Mouse (Mus musculus): Measurements from ENCODE around the gene Cpa4. TPM values are rescaled to one million over a fixed set of nuclear protein-coding genes. Genes with fewer than 3 reads are reported as not detected.

Gene Cpa4
- polyA plus RNA-seq, 1 experiment from 2014 or later: 0.14 TPM

GRCm38 (mm10) chr6:30574945-30575344 lies 6.8 kb downstream of the Cpa4 start:
- no peak for TF ChIP-seq CTCF (IDR thresholded peaks at IDR 0.05; ENCODE audit: low read depth)
- DNase-seq (no peak), ATAC-seq (ENCODE audit: insufficient read depth) (no peak)
- H3K36me3 ChIP-seq (ENCODE audit: insufficient read depth): no peaks in the 10 kb centered on the region
- 77% methylated on average over 1 of the region's 1 CpGs for WGBS
- peaks cover 8% of the 10 kb centered on the region for H3K4me1 ChIP-seq (ENCODE audit: insufficient read depth)
- H3K9me3 ChIP-seq (ENCODE audit: low read depth, low read length): no peaks in the 10 kb centered on the region
- no peak overlapping the region for H3K27ac ChIP-seq (ENCODE audit: low read depth)
- no peak overlapping the region for H3K4me3 ChIP-seq (ENCODE audit: low read depth, low read length)
- H3K9ac ChIP-seq: no peak overlapping the region
- no peak overlapping the region for H3K4me2 ChIP-seq
- no peaks in the 10 kb centered on the region for H3K27me3 ChIP-seq (ENCODE audit: insufficient read depth, low read length)

- Histone ChIP-seq H3K36me3 (ENCODE audit: insufficient read depth) (no peaks in the 10 kb centered on the region), H3K27me3 (ENCODE audit: insufficient read depth, low read length) (no peaks in the 10 kb centered on the region), H3K9me3 (ENCODE audit: low read depth, low read length) (no peaks in the 10 kb centered on the region), H3K9ac (no peak overlapping the region), H3K4me1 (ENCODE audit: insufficient read depth) (peaks cover 8% of the 10 kb centered on the region), H3K27ac (ENCODE audit: low read depth) (no peak overlapping the region; the same call in 1 of the 2 replicates), H3K4me2 (no peak overlapping the region), H3K4me3 (ENCODE audit: low read depth, low read length) (no peak overlapping the region)
- ATAC-seq (ENCODE audit: insufficient read depth): no peak
- WGBS: 63% methylated on average over 17 of the region's 17 CpGs
- TF ChIP-seq CTCF (IDR thresholded peaks at IDR 0.05; ENCODE audit: low read depth): no peak
- no peak for DNase-seq
Measured at GRCm38 (mm10) chr6:30576477-30577203, 8.5 kb downstream of the Cpa4 start.

GRCm38 (mm10) chr6:30579961-30580840 lies 12.0 kb downstream of the Cpa4 start:
- Histone ChIP-seq H3K27me3 (ENCODE audit: insufficient read depth, low read length) (no peaks in the 10 kb centered on the region), H3K27ac (ENCODE audit: low read depth) (no peak overlapping the region; the same call in 1 of the 2 replicates), H3K4me2 (no peak overlapping the region), H3K4me3 (ENCODE audit: low read depth, low read length) (no peak overlapping the region), H3K9ac (no peak overlapping the region), H3K9me3 (ENCODE audit: low read depth, low read length) (no peaks in the 10 kb centered on the region), H3K4me1 (ENCODE audit: insufficient read depth) (no peaks in the 10 kb centered on the region; the same call in 1 of the 2 replicates), H3K36me3 (ENCODE audit: insufficient read depth) (no peaks in the 10 kb centered on the region)
- peak; percentile 46 for DNase-seq
- no peak; the same call in 1 of the 2 replicates for ATAC-seq (ENCODE audit: insufficient read depth)
- TF ChIP-seq CTCF (IDR thresholded peaks at IDR 0.05; ENCODE audit: low read depth): no peak
- WGBS: 48% methylated on average over 17 of the region's 17 CpGs

- TF ChIP-seq CTCF (IDR thresholded peaks at IDR 0.05; ENCODE audit: low read depth): no peak
- ATAC-seq (ENCODE audit: insufficient read depth) (peak; percentile 24; the same call in 1 of the 2 replicates), DNase-seq (peak; percentile 23)
- Histone ChIP-seq H3K4me1 (ENCODE audit: insufficient read depth) (no peaks in the 10 kb centered on the region; the same call in 1 of the 2 replicates), H3K4me2 (no peak overlapping the region), H3K27me3 (ENCODE audit: insufficient read depth, low read length) (no peaks in the 10 kb centered on the region), H3K9me3 (ENCODE audit: low read depth, low read length) (no peaks in the 10 kb centered on the region), H3K36me3 (ENCODE audit: insufficient read depth) (no peaks in the 10 kb centered on the region), H3K9ac (no peak overlapping the region), H3K27ac (ENCODE audit: low read depth) (no peak overlapping the region; the same call in 1 of the 2 replicates), H3K4me3 (ENCODE audit: low read depth, low read length) (no peak overlapping the region)
- WGBS: 50% methylated on average over 8 of the region's 8 CpGs
Measured at GRCm38 (mm10) chr6:30580841-30581176, 12.6 kb downstream of the Cpa4 start.

GRCm38 (mm10) chr6:30586886-30587442 lies 18.8 kb downstream of the Cpa4 start:
- Histone ChIP-seq H3K9me3 (ENCODE audit: low read depth, low read length) (no peaks in the 10 kb centered on the region), H3K27ac (ENCODE audit: low read depth) (no peak overlapping the region), H3K27me3 (ENCODE audit: insufficient read depth, low read length) (no peaks in the 10 kb centered on the region), H3K4me2 (no peak overlapping the region), H3K36me3 (ENCODE audit: insufficient read depth) (no peaks in the 10 kb centered on the region), H3K4me1 (ENCODE audit: insufficient read depth) (peaks cover 4% of the 10 kb centered on the region), H3K4me3 (ENCODE audit: low read depth, low read length) (no peak overlapping the region), H3K9ac (no peak overlapping the region)
- no peak for TF ChIP-seq CTCF (IDR thresholded peaks at IDR 0.05; ENCODE audit: low read depth)
- no peak for ATAC-seq (ENCODE audit: insufficient read depth)
- 65% methylated on average over 7 of the region's 7 CpGs for whole genome bisulfite sequencing
- no peak for DNase-seq

- DNase-seq (peak; percentile 36), ATAC-seq (ENCODE audit: insufficient read depth) (peak; percentile 44; the same call in 1 of the 2 replicates)
- Histone ChIP-seq H3K4me1 (ENCODE audit: insufficient read depth) (peaks cover 4% of the 10 kb centered on the region), H3K9ac (no peak overlapping the region), H3K4me2 (no peak overlapping the region), H3K9me3 (ENCODE audit: low read depth, low read length) (no peaks in the 10 kb centered on the region), H3K27me3 (ENCODE audit: insufficient read depth, low read length) (no peaks in the 10 kb centered on the region), H3K27ac (ENCODE audit: low read depth) (peak overlapping the region; percentile 80), H3K36me3 (ENCODE audit: insufficient read depth) (no peaks in the 10 kb centered on the region), H3K4me3 (ENCODE audit: low read depth, low read length) (no peak overlapping the region)
- no peak for TF ChIP-seq CTCF (IDR thresholded peaks at IDR 0.05; ENCODE audit: low read depth)
- 12% methylated on average over 2 of the region's 2 CpGs for WGBS
Measured at GRCm38 (mm10) chr6:30589819-30590218, 21.6 kb downstream of the Cpa4 start.

Measured in lung, embryonic 14.5 days (tissue).